Mouse (Mus musculus) embryonic stem cell, embryonic (primary cell): Measurements from ENCODE around the gene Cdh12.

Experiments
- CTCF ChIA-PET, 4 experiments: fragments of 300-600 bp in 2 of 4; fragments of 350-600 bp in 2 of 4; sonication (Branson Sonifier 250); formaldehyde crosslinking; loops; one replicate each; lab custom pipeline; 2022; ENCODE audit warnings: inconsistent platforms in 2 of 4; lab: Charles Lee
- POLR2A ChIA-PET, 4 experiments: fragments of 300-600 bp in 2 of 4; fragments of 350-600 bp in 2 of 4; sonication (Branson Sonifier 250); formaldehyde crosslinking; loops; one replicate each; lab custom pipeline; 2022; ENCODE audit warnings: antibody characterized with exemption in 4 of 4, inconsistent platforms in 1 of 4; lab: Charles Lee

The Cdh12 gene

DNA sequence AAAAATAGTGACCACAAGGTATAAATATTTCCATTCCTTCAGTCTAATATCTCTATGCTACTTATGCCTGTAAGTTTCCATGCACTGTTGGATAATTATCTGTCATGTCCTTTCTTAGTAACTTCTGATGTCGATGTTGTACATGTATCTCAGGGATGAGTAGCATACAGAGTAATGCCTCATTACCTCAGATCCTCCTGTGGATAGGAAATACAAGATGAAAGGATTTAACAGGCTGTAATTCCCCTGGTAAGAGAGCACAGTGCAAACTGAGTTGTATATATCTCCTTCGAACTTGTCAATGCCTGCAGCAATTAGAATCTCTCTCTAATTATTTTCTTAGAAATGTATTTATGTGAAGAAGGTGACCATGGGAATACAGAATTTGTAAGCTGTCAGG is 233.7 kb downstream of the Cdh12 start:
- POLR2A ChIA-PET = no interaction called here
- CTCF ChIA-PET = no interaction called here

- CTCF ChIA-PET = interaction anchor here in 1 of 4 experiments (0.5 kb wide), 1 partner anchor 521 kb away, joined by 3 read pairs; no protein-coding TSS in a partner anchor
Observed at GRCm38 (mm10) chr15:20684200-20684599, 235.1 kb downstream of the Cdh12 start.

GRCm38 (mm10) chr15:20696229-20696628 is 247.2 kb downstream of the Cdh12 start:
- ChIA-PET CTCF (no interaction called here), POLR2A (no interaction called here)

More at GRCm38 (mm10) chr15:20684200-20684599, 235.1 kb downstream of the Cdh12 start:
- POLR2A ChIA-PET = no interaction called here

- ChIA-PET POLR2A (no interaction called here), CTCF (no interaction called here)
Observed at GRCm38 (mm10) chr15:20711859-20712258, 262.8 kb downstream of the Cdh12 start.

GRCm38 (mm10) chr15:20772289-20772688 is 323.2 kb downstream of the Cdh12 start:
- CTCF ChIA-PET = interaction anchor here in 1 of 4 experiments (0.7 kb wide), 1 partner anchor 36 kb away, joined by 7 read pairs; no protein-coding TSS in a partner anchor

DNA sequence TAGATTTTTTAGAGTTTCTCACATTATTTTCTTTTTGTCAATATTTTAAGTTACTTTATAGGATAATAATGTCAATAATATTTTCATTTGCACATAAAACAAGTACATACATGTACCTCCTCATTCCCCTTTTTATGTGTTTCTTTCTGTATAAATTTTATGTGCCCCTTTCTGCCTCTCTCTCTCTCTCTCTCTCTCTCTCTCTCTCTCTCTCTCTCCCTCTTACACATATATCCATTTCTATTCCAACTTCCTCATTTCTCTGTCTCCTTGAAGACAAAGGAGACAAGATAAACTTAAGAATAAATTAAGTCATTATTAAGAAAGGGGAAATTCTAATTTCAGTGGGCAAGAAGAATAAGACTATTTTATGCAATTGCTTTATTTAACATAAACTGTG is 324.4 kb downstream of the Cdh12 start:
- CTCF ChIA-PET = no interaction called here
- POLR2A ChIA-PET = no interaction called here

More at GRCm38 (mm10) chr15:20772289-20772688, 323.2 kb downstream of the Cdh12 start:
- POLR2A ChIA-PET = no interaction called here

- CTCF ChIA-PET = no interaction called here
- POLR2A ChIA-PET = no interaction called here
Observed at GRCm38 (mm10) chr15:20796999-20797398, 347.9 kb downstream of the Cdh12 start.

DNA sequence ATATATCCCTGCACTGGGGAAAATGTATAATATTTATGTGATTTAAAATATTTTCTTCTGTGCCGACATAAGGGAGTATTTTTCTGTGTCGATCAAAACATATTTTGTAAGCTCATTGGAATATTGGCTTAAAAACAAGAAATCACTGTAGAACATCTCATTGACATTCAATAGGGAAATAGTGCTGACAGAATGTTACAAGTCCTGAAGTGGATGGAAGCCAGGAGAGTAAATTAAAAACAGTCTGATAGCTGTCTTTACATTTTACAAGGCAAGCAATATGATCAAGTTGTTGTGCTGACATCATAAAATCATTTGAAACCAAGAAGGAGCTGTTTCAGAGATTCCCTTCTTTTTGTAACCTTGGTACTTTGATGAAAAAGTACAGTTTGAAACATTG is 349.5 kb downstream of the Cdh12 start:
- POLR2A ChIA-PET = no interaction called here

GRCm38 (mm10) chr15:20835887-20836286 is 386.8 kb downstream of the Cdh12 start:
- ChIA-PET POLR2A (no interaction called here), CTCF (no interaction called here)

More for the DNA sequence above, 349.5 kb downstream of the Cdh12 start:
- CTCF ChIA-PET = interaction anchor here in 1 of 4 experiments (0.5 kb wide), 1 partner anchor 730 kb away, joined by 3 read pairs; no protein-coding TSS in a partner anchor

- CTCF ChIA-PET = no interaction called here
- POLR2A ChIA-PET = no interaction called here
Observed at GRCm38 (mm10) chr15:20836991-20837390, 387.9 kb downstream of the Cdh12 start.

DNA sequence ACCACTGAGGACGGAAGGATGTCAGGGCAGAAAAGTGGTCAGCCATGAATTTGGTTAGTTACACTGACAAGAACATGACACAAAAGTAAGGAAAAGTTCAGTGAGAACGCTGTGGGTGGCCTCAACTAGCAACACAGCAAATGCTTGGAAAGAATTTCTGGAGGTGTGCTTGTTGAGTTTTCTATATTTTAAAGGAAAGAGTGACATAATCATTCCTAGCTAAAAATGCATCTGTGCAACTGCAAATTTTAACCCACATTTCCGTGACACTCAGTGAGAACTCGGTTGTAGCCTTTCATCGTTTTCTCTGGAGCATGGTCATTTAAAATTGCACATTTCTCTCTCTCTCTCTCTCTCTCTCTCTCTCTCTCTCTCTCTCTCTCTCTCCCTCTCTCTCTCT is 392.4 kb downstream of the Cdh12 start:
- POLR2A ChIA-PET = no interaction called here
- CTCF ChIA-PET = no interaction called here

DNA sequence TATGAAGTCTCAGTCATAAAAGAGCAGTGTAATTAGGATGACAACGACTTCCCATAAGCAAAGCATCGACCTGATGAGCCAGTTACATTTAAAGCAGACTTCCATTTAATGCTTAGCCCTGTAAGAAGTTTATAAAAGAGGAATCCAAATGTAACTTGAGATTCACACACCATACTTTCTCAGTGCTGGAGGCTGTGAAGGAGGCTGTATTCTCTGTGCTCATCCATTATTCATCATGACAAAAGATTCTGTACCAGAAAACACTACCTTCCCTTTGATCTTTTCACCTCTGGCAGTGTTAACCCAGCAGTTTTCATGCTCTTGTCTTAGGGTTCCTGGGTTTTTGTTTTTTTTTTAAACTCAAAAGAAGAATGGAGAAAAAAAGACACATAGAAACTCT is 414.0 kb downstream of the Cdh12 start:
- CTCF ChIA-PET = no interaction called here
- POLR2A ChIA-PET = no interaction called here

- POLR2A ChIA-PET = no interaction called here
- CTCF ChIA-PET = no interaction called here
Observed at GRCm38 (mm10) chr15:20872518-20872917, 423.5 kb downstream of the Cdh12 start.

DNA sequence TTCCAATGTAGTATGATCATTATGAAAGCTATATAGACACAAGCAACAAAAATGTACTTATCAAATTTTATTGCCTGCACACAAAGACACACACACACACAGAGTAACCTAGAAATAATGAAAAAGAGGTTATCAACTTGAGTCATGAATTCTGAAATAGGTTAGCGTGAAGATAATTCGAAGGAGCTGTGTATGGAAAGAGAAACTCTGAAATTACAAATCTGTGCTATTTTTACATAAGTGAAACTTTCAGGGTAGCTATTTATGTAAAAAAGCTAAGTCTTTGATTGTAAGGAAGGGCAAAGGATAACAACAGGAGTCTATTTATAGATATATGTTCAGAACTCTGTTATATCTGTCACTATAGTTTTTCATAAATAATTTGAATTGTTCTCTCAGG is 427.9 kb downstream of the Cdh12 start:
- ChIA-PET POLR2A (interaction anchor here in 1 of 4 experiments (0.8 to 1.1 kb wide), 2 partner anchors 27 to 124 kb away, joined by 3 read pairs; no protein-coding TSS in a partner anchor), CTCF (no interaction called here)

DNA sequence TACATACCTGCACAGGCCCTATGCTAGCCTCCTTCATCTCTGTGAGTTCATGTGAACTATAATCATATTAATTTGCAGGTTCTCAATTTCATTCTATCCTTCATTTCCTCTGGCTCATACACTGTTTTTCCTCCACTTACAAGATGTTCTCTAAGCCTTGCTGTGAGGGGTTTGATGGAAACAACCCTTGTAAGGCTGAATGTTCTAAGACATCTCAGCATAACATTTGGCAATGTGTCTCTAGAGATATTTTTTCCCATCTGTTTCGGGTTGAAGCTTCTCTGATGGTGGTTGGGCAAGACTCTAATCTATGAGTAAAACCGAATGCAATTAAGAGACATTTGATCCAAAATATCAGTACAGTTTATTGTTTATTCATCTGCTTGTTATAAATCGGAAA is 444.4 kb downstream of the Cdh12 start:
- ChIA-PET CTCF (no interaction called here), POLR2A (interaction anchor here in 1 of 4 experiments (0.6 kb wide), 1 partner anchor 53 kb away, joined by 3 read pairs; no protein-coding TSS in a partner anchor)

GRCm38 (mm10) chr15:20902568-20902967 is 453.5 kb downstream of the Cdh12 start:
- POLR2A ChIA-PET = no interaction called here

DNA sequence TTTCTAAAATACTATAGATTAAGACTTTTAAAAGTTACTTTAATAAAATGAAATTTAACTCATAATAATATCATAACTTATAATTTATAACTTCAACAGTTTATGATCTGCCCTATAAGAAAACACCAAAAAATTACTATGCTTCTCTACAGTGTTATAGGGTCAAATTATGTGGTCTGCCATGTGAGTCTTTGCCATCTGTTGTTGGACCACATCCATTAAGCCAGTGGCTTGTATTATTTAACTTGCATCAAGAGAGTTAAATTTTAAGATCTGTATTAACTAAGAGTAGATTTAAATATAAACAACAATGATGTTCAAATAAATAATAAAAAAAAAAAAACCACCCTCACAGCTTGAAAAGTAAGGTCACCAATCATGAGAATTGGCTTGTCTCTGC is 479.2 kb downstream of the Cdh12 start:
- ChIA-PET CTCF (no interaction called here), POLR2A (no interaction called here)

More at GRCm38 (mm10) chr15:20902568-20902967, 453.5 kb downstream of the Cdh12 start:
- CTCF ChIA-PET = no interaction called here

DNA sequence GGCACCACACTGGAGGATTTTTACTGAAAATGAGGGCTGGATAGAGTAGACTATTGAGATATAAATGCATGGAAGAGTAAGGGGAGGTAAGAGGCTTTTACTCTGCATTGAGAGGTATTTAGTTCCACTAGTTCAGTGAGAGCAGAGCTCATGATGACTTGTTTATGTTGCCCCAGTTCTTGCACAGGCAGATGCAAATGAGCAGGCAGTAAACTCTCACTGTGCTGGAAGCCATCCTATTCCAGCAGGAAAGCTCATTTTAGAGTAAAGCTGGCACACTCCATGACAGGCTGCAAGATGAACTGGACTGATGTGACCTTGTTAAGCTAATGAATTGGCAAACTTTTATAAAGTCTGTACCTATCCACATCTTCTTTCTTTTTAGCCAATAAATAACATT is 494.9 kb downstream of the Cdh12 start:
- ChIA-PET POLR2A (no interaction called here), CTCF (no interaction called here)

DNA sequence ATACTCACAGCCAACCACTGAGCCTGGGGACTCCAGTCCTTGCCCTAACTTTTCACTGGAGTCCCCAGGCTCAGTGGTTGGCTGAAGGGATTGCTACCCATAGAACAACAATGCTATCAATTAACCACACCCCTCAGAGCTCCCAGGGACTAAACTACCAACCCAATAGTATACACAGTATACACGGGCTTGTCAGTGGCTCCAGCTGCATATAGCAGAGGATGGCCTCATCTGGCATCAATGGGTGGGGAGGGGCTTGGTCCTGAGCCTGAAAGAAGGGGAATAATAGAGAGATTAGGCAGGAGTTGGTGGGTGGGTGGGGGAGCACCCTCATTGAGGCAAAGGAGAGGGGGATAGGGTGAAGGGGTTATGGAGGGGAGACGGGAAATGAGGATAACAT is 518.4 kb downstream of the Cdh12 start:
- ChIA-PET POLR2A (no interaction called here), CTCF (no interaction called here)

DNA sequence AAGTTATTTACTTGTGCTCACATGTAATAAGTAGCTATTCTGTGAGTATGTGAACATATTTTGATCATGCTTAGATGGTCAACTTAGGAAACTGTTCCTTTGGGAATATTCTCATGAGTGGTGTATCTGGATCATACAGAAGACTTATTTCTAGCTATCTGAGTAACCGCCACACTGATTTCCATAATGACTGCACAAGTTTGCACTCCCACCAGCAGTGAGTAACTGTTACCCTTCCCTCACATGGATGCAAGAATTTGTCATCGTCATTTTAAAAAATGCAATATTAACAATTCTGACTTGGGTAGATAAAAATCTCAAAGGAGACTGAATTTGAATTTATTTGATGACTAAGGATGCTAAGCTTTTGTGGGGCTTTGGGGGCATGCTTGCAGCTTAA is 522.0 kb downstream of the Cdh12 start:
- POLR2A ChIA-PET = interaction anchor here in 1 of 4 experiments (0.7 kb wide), 1 partner anchor 8 kb away, joined by 4 read pairs; no protein-coding TSS in a partner anchor
- CTCF ChIA-PET = no interaction called here

DNA sequence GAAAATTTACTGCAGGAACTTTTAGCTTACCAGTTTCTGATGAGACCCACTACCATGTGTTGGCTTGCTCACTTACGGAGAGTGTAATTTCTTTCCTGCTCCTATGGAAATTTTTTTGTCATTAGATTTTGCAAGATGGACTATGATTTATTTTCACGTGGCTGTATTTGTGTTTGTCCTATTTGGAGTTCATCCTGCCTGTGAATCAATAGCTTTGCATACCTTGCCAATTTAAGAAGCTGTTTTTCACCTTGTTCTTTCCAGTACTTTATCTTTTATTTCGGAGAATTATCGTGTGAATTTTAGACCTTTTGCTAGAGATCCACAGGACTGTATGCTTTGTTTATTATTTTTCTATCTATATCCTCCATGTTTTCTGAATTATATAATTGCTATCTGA is 551.5 kb downstream of the Cdh12 start:
- POLR2A ChIA-PET = no interaction called here

More for the DNA sequence above, 551.5 kb downstream of the Cdh12 start:
- CTCF ChIA-PET = no interaction called here
